Mouse (Mus musculus): ENCODE measurements around the gene Thsd1. TPM values are rescaled to one million over a fixed set of nuclear protein-coding genes. Genes with fewer than 3 reads are reported as not detected.
"Not testable (repeated sequence)": the region's sequence is repeated elsewhere in the genome, so short reads cannot be mapped to it uniquely, and the experiment has no call there.

The Thsd1 gene
- polyA plus RNA-seq, 1 experiment from 2014 or later = 1.8 TPM

DNA sequence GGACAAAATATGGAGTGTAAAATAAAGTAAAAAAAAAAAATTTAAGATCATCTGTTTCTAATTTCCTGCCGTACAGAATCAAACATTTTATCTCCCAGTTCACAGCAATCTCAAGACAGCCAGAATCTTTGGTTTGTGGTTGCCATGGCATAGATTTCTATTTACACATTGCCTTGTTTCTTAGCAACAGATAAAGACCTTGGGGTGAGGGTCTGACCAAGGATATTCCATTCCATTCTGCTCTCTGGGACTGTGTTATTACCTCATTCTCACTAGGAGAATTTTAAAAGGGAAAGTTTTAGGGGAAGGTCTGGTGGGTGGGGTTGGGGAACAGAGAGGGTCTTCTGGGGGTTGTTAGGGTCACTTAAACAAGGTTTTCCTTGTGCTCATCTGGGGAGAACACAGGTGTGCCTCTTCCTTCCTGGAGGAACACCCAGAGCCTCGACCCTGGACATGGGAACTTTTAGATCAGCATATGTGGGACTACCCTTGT, 55.9 kb downstream of the Thsd1 start, which contains the start of gene Tpte:
TSS of gene Tpte (plus strand) at position 443 of the 493 bp plus-strand sequence.
- no peaks in the 10 kb centered on the region for H3K36me3 ChIP-seq (ENCODE audit: control insufficient read depth, insufficient read depth)
- no peaks in the 10 kb centered on the region for H3K9me3 ChIP-seq (replicated peaks; ENCODE audit: control insufficient read depth, low read length)
- H3K27ac ChIP-seq (ENCODE audit: low read length) = no peak within 1 kb of the TSS
- H3K27me3 ChIP-seq (ENCODE audit: control insufficient read depth, insufficient read depth, low read depth, low read length) = no peaks in the 10 kb centered on the region
- no peaks in the 10 kb centered on the region for H3K4me1 ChIP-seq (ENCODE audit: control insufficient read depth, low read depth, low read length)
- no peak within 1 kb of the TSS for H3K4me3 ChIP-seq (ENCODE audit: low read depth, low read length)
- no peak for ATAC-seq (ENCODE audit: low read depth)
- H3K4me2 ChIP-seq (ENCODE audit: low read depth, low read length) = no peak within 1 kb of the TSS
- no peak within 1 kb of the TSS for H3K9ac ChIP-seq (ENCODE audit: low read depth, low read length)
- 38% methylated on average over 2 of the region's 2 CpGs for WGBS (ENCODE audit: insufficient replicate concordance)

- Histone ChIP-seq H3K4me2 (ENCODE audit: low read depth, low read length) (no peak overlapping the region), H3K9ac (ENCODE audit: low read depth, low read length) (no peak overlapping the region), H3K27me3 (ENCODE audit: control insufficient read depth, insufficient read depth, low read depth, low read length) (no peaks in the 10 kb centered on the region), H3K4me1 (ENCODE audit: control insufficient read depth, low read depth, low read length) (no peaks in the 10 kb centered on the region), H3K36me3 (ENCODE audit: control insufficient read depth, insufficient read depth) (no peaks in the 10 kb centered on the region), H3K9me3 (replicated peaks; ENCODE audit: control insufficient read depth, low read length) (no peaks in the 10 kb centered on the region), H3K4me3 (ENCODE audit: low read depth, low read length) (no peak overlapping the region), H3K27ac (ENCODE audit: low read length) (no peak overlapping the region)
- WGBS (ENCODE audit: insufficient replicate concordance) = 48% methylated on average over 2 of the region's 2 CpGs
- no peak for ATAC-seq (ENCODE audit: low read depth)
Measured at GRCm38 (mm10) chr8:22302326-22302725, 75.2 kb downstream of the Thsd1 start.

GRCm38 (mm10) chr8:22302896-22303306, 75.8 kb downstream of the Thsd1 start:
- no peaks in the 10 kb centered on the region for H3K27me3 ChIP-seq (ENCODE audit: control insufficient read depth, insufficient read depth, low read depth, low read length)
- no peak overlapping the region for H3K27ac ChIP-seq (ENCODE audit: low read length)
- no peak overlapping the region for H3K4me3 ChIP-seq (ENCODE audit: low read depth, low read length)
- H3K9me3 ChIP-seq (replicated peaks; ENCODE audit: control insufficient read depth, low read length) = no peaks in the 10 kb centered on the region
- no peak overlapping the region for H3K9ac ChIP-seq (ENCODE audit: low read depth, low read length)
- H3K4me2 ChIP-seq (ENCODE audit: low read depth, low read length) = no peak overlapping the region
- no peaks in the 10 kb centered on the region for H3K4me1 ChIP-seq (ENCODE audit: control insufficient read depth, low read depth, low read length)
- ATAC-seq (ENCODE audit: low read depth) = no peak
- no peaks in the 10 kb centered on the region for H3K36me3 ChIP-seq (ENCODE audit: control insufficient read depth, insufficient read depth)
- 29% methylated on average over 7 of the region's 7 CpGs for WGBS (ENCODE audit: insufficient replicate concordance)

DNA sequence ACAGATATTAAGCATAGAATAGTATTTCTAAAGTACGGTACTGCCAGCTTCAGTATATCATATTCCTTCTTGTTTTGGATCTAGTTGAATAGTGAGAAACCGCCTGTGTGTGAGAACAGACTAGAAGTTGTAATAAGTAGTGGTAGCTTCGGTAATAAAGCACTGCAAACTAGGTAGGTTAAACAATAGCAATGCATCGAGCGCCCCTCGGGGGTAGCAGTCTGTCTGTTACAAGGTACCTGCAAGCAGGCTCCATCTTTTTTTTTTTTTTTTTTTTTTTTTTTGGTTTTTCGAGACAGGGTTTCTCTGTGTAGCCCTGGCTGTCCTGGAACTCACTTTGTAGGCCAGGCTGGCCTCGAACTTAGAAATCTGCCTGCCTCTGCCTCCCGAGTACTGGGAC, 76.9 kb downstream of the Thsd1 start:
- 67% methylated on average over 8 of the region's 9 CpGs for WGBS (ENCODE audit: insufficient replicate concordance)
- H3K9me3 ChIP-seq (replicated peaks; ENCODE audit: control insufficient read depth, low read length); H3K4me2 ChIP-seq (ENCODE audit: low read depth, low read length); ATAC-seq (ENCODE audit: low read depth); H3K27me3 ChIP-seq (ENCODE audit: control insufficient read depth, insufficient read depth, low read depth, low read length); H3K36me3 ChIP-seq (ENCODE audit: control insufficient read depth, insufficient read depth); H3K4me3 ChIP-seq (ENCODE audit: low read depth, low read length); H3K27ac ChIP-seq (ENCODE audit: low read length); H3K4me1 ChIP-seq (ENCODE audit: control insufficient read depth, low read depth, low read length); H3K9ac ChIP-seq (ENCODE audit: low read depth, low read length): not testable (repeated sequence)

- ATAC-seq (ENCODE audit: low read depth) = no peak
- Histone ChIP-seq H3K27ac (ENCODE audit: low read length) (no peak overlapping the region), H3K4me2 (ENCODE audit: low read depth, low read length) (no peak overlapping the region), H3K9ac (ENCODE audit: low read depth, low read length) (no peak overlapping the region), H3K36me3 (ENCODE audit: control insufficient read depth, insufficient read depth) (no peaks in the 10 kb centered on the region), H3K27me3 (ENCODE audit: control insufficient read depth, insufficient read depth, low read depth, low read length) (no peaks in the 10 kb centered on the region), H3K4me3 (ENCODE audit: low read depth, low read length) (no peak overlapping the region), H3K4me1 (ENCODE audit: control insufficient read depth, low read depth, low read length) (no peaks in the 10 kb centered on the region), H3K9me3 (replicated peaks; ENCODE audit: control insufficient read depth, low read length) (no peaks in the 10 kb centered on the region)
- WGBS (ENCODE audit: insufficient replicate concordance) = 35% methylated on average over 10 of the region's 10 CpGs
Measured at GRCm38 (mm10) chr8:22306999-22307398, 79.9 kb downstream of the Thsd1 start.

Other genes with a start within 250 kb of the Thsd1 start
- gene Atp7b, start 167.0 kb upstream of the Thsd1 start, polyA plus RNA-seq (2015; fragmentation: Nextera tagmentation; extraction: Ambion mirVana) = 12.8 and 14.1 TPM in 2 replicates
- gene Alg11, start 166.6 kb upstream of the Thsd1 start, polyA plus RNA-seq (2015; fragmentation: Nextera tagmentation; extraction: Ambion mirVana) = 11.0 TPM in 2 replicates
- gene Nek5, start 102.3 kb upstream of the Thsd1 start, polyA plus RNA-seq (2015; fragmentation: Nextera tagmentation; extraction: Ambion mirVana) = 0.06 and 0.15 TPM in 2 replicates
- gene Nek3, start 60.9 kb upstream of the Thsd1 start, polyA plus RNA-seq (2015; fragmentation: Nextera tagmentation; extraction: Ambion mirVana) = 1.3 and 1.4 TPM in 2 replicates
- gene Ckap2, start 41.5 kb upstream of the Thsd1 start, polyA plus RNA-seq (2015; fragmentation: Nextera tagmentation; extraction: Ambion mirVana) = 19.9 and 22.1 TPM in 2 replicates
- gene Vps36, start 34.5 kb upstream of the Thsd1 start, polyA plus RNA-seq (2015; fragmentation: Nextera tagmentation; extraction: Ambion mirVana) = 7.5 and 7.6 TPM in 2 replicates
- not detected in 2 replicates for gene Tpte, start 56.1 kb downstream of the Thsd1 start, polyA plus RNA-seq (2015; fragmentation: Nextera tagmentation; extraction: Ambion mirVana)
- 26.0 and 27.4 TPM in 2 replicates for gene Slc25a15, start 171.3 kb downstream of the Thsd1 start, polyA plus RNA-seq (2015; fragmentation: Nextera tagmentation; extraction: Ambion mirVana)
- gene Mrps31, start 184.0 kb downstream of the Thsd1 start, polyA plus RNA-seq (2015; fragmentation: Nextera tagmentation; extraction: Ambion mirVana) = 25.9 and 26.8 TPM in 2 replicates

All from liver, embryonic 16.5 days (tissue).